Mouse (Mus musculus): ENCODE data around the gene Lamtor3.
"Not testable (repeated sequence)": the region's sequence is repeated elsewhere in the genome, so short reads cannot be mapped to it uniquely, and the experiment has no call there.

The Lamtor3 gene

DNA sequence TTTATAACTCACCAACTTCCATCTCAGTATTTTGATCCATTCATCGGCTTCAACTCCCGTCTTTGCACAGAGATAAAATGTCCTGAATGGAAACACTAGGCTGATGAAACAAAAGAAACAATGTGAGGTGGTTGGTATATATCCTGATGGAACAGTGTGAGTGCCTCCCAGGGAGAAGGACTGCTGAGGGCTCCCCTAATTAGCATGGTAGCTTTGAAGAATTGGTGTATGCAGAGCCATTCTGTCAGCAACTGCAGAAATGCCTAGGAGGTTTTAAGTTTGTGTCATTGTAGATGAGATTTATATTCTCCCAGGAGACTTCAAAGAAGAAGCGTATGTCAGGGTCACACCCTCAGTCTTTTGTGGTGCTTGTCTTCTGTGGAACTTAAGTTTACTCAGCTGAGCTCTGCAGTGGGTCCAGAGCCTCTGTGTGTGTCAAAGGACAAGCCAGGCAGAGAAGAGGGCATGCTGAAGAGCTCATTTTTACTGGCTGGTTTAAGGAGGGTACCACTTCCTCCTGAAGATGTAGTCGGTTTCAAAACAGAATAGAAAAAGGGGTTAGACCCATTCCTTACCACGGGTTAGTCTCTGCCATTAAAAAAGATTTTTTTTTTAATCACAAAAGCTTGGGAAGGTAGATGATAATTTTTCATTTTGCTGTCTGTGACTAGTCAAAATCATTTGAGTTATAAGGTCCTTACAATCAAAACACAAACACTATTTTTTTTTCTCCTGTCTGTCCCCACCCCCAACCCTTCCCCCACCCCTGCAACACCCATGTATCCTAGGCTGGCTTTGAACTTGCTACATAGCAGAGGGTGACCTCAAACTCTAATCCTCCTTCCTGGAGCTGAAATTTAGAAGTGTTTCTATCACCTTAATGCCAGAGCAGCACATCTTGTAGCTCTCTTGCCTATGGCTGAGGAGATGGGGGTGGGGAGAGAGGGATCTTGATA is 17.5 kb downstream of the Lamtor3 start:
- no peak for DNase-seq

DNA sequence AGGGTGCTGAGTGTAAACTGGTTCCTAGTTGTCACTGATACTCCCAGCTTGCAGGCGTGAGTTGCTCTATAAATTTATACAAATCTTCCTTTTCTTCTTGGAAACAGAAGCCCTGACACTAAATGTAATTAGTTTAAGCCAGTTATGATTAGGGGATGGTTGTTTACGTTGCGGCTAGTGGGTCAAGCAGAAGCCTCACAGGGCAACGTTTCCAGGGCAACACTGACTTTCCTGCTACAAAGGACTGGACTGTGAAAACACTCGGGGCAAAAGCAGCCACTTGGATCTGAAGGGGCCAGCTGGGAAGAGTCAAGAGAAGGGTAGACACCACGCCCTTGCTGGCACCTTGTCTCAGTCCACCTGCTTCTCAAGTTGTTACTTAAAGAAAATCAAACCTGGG is 18.2 kb downstream of the Lamtor3 start:
- no peak for DNase-seq

DNA sequence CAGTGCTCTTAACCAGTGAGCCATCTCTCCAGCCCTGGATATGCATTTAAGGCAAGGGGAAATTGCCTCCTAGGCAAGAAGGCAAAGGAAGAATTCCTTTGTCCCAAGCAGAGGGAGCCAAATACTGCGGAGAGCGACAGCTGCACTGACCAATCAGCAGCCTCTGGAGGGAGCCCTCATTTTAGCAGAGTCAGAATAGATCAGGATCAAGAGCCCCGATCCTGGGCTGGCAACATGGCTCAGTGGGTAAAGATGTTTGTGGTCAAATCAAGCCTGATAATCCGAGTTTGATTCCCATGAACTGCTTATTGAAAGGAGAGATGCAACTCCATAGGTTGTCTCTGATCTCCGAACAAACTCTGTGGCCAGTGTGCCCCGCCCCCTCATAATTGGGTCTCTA is 20.3 kb downstream of the Lamtor3 start:
- DNase-seq: no peak

DNA sequence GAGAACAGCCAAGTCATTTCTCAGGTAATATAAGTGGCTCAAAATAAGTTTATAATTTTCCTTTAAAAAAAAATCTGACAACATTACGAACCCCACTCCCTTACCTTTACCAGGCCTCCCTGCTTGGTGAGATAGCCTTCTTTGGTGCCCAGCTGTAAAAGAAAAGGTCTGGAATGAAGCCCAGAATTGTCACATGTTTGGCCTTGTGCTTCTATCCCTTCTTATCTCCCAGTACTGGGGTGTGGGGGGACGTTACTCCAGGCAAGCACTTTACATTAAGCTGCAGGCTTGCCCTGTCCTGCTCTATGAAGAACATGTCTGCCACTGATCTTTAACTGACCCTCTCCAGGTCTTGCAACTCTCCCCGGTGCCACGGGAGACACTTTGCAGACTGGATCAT is 22.5 kb downstream of the Lamtor3 start:
- DNase-seq: no peak

DNA sequence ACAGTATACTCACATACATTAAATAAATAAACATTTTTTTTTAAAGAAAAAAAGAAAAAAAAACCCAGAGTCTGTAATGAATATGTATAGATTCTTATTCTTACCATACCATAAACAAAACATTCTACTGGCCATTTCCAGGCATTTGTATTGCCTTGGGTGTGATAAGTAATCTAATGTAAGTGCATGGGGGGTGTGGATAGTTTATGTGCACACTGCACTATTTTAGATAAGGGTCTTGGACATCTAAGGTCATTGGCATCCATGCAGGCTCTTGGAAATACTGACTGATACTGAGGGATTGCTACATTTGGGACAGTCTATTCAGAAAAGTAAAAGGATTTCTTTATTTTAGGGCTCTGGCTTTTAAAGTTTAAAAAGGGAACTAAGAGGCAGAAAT is 23.2 kb downstream of the Lamtor3 start:
- no peak for DNase-seq

DNA sequence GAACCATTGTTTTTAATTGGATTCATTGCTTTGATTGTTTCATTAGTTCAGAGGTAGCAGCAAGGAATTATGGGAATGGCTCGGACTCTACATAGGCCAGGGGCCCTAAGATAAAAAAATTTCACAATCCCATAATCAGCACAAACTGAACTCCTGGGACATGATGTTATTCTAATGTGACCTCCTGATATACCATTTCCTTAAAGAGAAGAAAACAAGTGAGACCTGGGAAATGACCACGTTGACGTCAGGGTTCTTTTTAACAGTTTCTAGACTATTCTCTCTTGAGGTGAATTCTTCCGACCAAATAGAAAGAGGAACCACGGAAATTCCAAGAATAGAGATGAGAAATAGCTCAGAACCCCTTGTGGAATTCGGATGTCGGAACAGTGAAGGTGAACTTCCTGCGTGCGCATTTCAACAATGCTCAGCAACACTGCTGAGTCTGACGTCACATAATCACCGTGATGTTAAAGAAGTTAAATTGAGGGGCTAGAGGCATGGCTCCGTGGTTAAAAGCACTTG is 23.9 kb downstream of the Lamtor3 start:
- no peak for DNase-seq

DNA sequence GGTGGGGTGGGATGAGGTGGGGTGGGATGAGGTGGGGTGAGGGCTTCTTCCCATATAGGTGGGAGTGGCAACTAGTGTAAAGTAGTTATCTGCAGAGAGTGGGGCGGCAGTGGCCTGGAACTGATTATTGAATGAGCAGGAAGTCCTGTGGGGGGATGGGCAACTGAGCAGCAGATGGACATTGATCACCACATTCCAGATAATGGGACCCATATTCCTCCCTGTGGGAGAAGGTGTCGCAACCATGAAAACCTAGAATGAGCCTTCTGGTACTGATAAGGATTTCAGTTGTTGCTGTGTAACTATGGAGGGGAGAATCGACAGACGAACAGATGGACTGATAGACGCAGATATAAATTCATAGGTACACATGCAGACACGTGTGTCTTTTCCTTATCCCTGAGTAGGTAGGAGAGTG is 25.4 kb downstream of the Lamtor3 start:
- DNase-seq: no peak

DNA sequence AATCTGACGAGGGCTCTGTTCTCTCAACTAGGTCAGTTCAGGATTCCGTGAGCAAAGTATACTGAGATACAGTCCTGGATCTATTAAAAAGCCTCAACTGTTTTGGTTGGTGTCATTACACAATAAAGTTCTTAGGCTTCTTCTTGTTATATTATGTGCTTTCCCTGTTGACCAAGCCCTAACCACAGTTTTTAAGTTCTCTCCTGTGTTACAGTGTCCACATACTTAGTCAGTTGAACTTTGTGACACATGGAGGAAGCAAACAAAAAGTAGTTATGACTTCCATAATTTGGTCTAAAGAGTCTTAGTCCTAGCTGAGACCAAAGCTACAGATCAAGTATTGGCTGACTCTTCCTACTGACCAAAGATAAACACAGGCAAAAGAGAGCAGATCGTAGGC is 28.5 kb downstream of the Lamtor3 start:
- DNase-seq: no peak

DNA sequence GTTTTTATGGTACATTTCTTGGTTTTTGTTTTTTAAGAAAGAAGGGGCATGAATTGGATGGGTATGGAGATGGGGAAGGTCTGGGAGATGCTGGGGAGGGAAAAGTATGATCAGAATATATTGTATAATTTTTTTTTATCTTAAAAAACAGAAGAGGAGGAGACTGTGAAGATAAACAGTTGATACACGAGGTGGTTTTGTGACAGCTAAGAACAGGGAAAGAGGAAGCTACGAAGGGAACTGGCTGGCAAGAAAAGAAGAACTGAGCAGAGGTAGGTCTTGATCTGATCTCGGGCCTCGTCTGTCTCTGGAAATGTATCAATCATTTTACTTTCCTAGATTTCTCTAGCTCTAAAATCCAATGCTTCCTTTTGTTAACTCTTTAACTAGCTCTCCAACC is 29.2 kb downstream of the Lamtor3 start:
- DNase-seq: no peak

DNA sequence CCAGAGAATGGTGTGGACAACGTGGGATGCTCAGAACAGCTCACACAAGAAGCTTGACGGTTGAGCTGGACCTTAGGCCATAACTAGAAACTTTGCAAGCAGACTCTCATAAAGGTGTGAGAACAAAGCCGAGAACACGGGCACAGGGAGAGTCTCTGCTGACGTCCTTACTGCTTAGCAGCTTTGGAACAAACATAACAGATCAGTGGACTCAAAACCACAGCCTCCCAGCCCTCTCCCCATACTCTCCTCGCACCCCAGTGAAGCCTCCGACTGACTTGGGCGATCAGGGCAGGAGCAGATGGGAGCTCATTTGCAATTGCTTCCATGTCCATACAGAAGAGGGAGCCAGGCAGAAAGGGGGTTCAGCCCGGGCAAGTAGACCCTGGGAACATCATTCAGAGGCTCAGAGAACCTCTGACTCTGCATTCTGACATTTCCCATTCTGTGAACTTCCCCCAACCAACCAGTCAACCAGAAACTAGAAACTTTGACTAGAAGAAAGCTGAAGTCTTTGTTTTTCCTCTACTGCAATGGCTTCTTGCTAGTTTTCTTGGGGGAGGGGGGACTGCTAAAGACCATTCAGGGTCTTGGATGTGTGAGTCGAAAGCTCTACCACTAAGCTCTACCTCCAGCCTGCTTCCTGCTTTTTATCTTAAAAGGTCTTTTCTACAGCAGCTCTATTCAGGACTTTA is 32.0 kb downstream of the Lamtor3 start:
- DNase-seq: peak in 1 of 2 experiments; percentile 33

DNA sequence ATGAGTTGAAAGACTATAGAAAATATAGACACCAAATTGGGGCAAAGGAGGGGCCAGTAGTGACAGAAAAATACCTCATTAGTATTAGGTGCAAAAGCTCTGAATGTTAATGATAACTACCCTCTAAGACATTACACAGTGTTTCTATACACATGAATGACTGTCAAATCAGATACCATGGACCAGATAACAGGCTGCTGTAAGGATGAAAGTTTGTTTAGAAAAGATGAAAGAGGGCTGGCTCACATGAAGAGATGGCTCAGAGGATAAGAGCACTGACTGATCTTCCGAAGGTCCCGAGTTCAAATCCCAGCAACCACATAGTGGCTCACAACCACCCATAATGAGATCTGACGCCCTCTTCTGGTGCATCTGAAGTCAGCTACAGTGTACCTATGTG is 33.0 kb downstream of the Lamtor3 start:
- DNase-seq: not testable (repeated sequence)

DNA sequence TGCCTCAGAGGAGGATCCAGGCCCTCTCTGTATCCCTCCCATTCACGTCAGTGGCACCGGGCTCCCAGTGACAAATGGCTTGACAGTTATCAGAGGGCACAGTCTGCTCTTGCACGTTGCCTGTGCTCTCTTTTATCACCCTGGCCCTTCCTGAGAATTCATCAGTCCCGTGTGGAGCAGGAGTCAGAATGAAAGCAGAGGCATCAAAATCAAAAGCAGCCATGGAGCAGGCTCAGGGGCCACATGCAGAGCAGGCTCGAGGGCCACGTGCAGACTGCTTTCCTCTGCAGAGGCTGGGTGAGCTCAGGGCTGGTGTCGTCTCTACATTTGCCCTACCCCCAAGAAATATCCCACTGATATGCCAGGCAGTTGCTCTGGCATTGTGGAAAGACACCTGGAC is 33.5 kb downstream of the Lamtor3 start:
- DNase-seq: no peak

DNA sequence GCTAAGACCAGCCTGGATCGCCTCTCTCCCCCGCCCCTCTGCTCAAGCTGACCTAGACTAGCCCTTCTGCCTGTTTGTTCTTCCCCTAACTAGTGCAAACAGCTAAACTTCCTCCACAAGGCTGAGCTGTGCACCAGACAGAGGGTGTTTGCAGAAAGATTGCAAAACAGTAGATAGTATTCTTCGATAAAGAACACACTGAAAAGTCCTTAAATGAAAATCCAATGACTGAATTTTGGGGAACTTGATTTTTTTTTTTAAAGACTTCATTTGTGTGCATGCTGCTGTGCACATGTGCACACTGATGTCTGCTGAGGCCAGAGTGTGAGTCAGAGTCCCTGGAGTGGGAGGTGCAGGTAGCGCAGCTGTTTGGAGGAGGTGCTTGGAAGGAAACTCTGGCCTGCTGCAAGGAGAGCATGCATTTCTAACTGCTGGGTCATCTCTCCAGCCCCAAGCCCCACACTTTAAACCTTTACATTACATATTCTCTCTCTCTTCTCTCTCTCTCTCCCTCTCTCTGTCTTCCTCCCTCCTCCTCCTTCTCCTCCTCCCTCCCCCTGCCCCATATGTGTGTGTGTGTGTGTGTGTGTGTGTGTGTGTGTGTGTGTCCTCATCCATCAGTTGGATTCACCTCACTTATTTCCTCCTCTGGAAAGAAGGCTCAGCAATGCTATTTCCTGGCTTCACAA is 34.1 kb downstream of the Lamtor3 start:
- no peak for DNase-seq

DNA sequence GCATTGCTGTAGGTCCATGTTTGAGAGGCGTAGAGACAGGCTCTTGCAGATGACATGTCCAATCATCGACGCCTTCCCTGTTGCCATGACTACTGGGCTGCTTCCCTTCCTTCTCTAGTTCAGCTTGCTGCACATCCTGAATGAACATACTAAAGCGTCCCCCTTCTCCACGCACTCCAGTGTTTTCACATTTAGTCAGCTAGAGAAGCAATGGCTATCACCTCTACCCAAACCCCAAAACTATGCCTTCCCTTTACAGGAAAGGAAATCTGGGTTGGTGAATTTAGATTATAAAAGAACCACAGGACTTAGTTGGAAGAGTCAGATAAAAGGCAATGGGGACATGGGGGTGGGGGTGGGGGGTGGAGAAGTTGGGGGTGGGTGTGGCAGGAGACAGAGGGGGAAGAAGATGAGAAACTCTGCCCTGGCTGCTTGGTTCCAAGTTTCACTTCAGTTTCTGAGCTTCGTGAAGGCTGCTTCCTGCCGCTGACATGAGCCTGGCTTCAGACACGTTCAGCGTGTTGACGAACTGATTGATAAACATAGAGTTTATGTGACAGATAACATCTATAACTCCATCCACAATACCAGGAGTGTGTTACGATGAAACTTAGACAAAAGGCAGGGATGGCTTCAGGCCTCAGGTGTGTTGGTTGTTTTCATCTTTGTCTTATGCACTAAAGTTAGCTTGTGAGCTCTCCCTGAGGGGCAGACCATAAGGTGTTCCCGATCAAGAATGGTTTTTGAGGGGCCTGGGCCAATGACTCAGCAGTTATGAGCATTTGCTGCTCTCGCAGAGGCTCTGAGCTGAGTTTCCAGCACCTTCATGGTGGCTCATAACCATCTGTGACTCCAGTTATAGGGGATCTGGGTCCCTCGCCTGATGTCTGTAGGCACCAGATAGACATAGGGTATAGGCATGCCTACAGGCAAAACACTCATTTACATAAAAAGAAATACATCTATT is 34.9 kb downstream of the Lamtor3 start:
- DNase-seq: peak; percentile 51 to 55

DNA sequence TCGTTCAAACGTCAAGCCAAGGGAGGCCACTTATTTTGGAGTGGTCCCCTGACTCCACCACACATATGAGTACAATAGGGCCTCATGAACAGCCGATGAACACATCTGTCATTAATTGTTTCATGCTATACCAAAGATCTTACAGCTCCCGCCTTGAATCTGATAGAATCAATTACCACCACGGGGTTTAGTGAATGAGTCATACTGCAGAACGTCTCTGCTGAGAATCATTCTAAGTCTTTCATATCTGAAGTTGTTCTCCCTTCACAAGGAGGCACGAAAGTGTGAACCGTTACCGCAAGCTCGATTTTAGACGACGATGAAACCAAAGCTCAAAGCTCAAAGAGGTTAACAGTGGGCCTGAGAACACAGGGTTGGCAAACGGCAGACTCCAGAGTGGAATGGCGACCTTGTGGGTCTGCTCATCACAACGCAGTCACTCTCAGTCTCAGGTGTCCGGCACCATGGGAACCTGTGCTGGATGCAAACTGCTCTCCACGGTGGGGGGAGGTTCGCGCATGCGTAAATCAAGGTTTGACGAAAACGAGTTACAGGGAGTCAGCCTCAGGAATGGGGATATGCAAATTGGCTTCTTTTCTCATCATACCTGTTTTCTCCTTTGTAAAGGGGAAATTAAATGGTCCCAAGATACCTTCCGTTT is 36.1 kb downstream of the Lamtor3 start:
- DNase-seq: no peak

DNA sequence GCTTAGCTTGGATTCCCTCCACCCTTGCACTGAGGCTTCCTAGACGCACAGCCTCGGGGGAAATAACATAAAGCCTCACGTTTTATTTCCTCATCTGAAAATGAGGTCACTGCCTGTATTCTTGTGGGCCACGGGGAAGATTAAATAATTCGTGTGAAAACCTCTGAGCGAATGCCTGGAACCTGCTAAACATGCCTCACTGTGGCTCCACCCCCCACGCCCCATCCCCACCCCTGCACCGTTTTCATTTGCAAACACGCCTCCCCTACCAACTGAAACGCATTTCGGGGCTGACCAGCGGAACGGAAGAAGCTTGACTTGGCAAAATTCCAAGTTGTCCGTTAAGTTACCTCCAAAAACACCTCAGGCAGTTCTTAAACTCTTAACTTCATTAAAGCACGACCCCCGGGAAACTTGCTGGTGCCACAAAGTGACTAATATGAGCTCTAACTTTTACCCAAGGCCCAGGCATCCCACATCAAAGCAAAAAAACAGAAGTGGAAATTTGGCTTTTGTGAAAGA is 37.3 kb downstream of the Lamtor3 start:
- no peak for DNase-seq

DNA sequence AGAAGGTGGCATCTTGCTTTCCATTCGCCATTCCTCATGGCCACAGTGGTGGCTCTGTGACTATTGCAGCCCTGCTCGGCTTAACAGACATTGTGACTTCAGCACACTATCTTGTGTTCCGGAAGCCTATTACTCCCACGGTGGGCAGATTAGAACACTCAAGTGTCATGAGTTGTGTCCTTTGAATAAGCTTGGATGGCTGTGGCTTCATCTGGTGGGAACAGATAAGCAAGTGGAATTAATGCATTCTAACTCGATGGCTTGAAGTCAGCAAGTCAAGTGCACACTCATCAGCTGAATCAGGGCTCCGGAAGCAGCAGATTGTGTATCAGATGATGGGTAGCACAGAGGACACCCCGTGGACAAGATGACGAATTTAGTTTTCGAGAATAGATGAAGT is 39.6 kb downstream of the Lamtor3 start:
- no peak for DNase-seq

DNA sequence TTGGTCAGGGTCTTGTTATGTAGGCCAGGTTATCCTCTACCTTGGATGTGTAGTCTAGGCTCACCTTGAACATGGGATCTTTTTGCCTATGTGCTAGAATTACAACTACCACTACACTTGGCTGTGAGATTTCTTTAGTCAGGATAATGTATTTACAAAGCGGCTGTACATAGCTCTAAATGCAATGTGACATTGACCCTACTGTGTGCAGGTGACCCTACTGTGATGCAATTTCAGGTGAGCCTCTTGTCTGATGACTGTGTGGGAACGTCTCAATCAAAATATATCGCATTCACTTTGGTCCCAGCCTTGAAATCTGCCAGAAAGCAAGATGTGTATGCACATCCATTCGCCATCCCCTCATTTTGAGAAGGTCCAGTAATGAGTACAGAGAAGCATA is 40.0 kb downstream of the Lamtor3 start:
- DNase-seq: no peak

DNA sequence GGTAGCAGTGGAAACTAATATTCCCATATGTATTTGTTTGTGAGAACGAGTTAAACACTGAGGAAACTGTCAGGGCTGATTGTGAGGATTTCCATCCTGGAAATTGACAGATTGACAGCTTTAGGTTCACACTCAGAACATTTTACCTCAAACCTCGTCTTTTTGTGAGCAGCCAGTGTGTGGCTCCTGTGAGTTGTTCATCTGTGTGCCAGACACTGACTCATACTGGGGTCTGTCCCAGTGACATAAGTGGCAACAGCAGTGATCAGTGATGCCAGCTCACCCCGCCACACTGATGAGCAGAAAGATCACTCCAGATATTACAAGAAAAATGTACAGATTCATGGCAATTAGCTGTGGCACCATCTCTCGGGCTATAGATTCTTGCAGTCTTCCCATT is 41.1 kb downstream of the Lamtor3 start:
- no peak for DNase-seq

DNA sequence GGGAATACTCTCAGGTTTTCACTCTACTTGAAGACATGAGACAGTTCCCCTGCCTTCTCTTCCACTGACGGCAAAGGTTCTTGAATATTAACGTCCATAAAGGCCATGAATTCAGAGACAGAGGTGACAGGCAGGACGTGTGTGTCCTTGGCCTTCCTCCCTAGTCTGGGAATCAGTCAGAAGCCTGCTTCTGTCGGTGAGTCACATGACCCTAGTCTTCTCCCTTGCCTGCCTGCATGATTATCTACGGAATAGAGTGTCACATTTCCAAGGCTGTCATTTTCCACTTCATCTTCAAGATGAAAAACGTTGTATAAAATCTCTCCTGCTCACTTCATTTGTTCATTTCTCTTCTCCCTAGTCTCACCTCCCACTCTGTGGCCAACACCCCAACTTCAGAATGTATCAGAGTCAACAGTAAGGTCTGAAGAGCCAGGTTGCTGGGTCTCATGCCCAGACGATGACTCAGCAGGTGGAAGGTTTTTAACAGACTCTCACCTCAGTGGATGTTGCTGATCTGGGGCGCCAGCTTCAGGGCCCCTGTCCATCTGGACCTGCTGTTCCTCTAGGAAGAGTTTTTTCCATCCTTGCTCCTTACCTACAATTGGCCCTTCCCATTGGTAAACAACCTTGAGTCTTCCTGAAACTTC is 43.6 kb downstream of the Lamtor3 start:
- DNase-seq: no peak

DNA sequence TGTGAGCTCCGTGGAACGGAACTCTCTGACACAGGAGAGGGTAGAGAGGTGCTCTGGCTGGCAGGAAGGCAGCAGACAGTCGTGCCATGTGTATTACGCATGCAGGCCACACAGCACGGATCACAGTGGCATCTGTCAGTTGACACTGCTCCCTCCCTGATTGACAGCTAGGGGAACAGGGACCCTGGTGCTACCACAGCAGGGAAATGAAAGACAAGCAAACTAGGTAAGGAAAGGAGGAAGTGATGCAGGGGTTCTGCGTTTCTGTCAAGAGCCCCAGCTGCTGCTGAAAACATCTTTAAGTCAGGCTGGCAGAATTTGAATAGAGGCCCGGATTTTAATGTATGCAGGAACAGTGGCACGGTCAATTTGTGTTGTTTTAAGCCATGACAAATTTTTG is 45.2 kb downstream of the Lamtor3 start:
- no peak for DNase-seq

Measured in spleen, adult 18-20 months (tissue).